Mouse (Mus musculus) kidney, embryonic 14.5 days (tissue): Measurements from ENCODE around the gene Ttc4. TPM values are rescaled to one million over a fixed set of nuclear protein-coding genes. Genes with fewer than 3 reads are reported as not detected.

Source experiments
- ATAC-seq: fragments of 200-750 bp; cut with Nextera tagmentation; 2 replicates; pipeline ENCODE4 v1.8.0; 2017; ENCODE audit warnings: moderate number of reproducible peaks, mild to moderate bottlenecking, moderate TSS enrichment, moderate library complexity; ENCODE audit not compliant: low FRiP score, low TSS enrichment
- H3K27ac ChIP-seq: fragments of 300-500 bp; sonication (generic); 2 replicates; pipeline ENCODE4 v1.5.1; 2014; ENCODE audit warnings: low read depth, mild to moderate bottlenecking, low read length, moderate library complexity, mixed read lengths
- H3K27me3 ChIP-seq: fragments of 300-500 bp; sonication (generic); 2 replicates; pipeline ENCODE4 v1.6.1; 2014; ENCODE audit warnings: mild to moderate bottlenecking, low read length; ENCODE audit not compliant: control insufficient read depth, insufficient read depth
- H3K36me3 ChIP-seq: fragments of 300-500 bp; sonication (generic); 2 replicates; pipeline ENCODE4 v1.6.1; 2014; ENCODE audit warnings: low read length, mixed read lengths; ENCODE audit not compliant: control insufficient read depth, insufficient read depth
- H3K4me1 ChIP-seq: fragments of 300-500 bp; sonication (generic); 2 replicates; pipeline ENCODE4 v1.6.1; 2014; ENCODE audit warnings: low read length, mixed read lengths; ENCODE audit not compliant: control insufficient read depth, insufficient read depth
- H3K4me2 ChIP-seq: fragments of 300-500 bp; sonication (generic); replicated peaks from 2 replicates; pipeline ENCODE4 v1.6.1; 2014; ENCODE audit warnings: low read depth, mild to moderate bottlenecking, low read length
- H3K4me3 ChIP-seq: fragments of 300-500 bp; sonication (generic); 2 replicates; pipeline ENCODE4 v1.5.1; 2014; ENCODE audit warnings: mild to moderate bottlenecking, low read length
- H3K9ac ChIP-seq: fragments of 300-500 bp; sonication (generic); 2 replicates; pipeline ENCODE4 v1.6.1; 2014; ENCODE audit warnings: low read depth, mild to moderate bottlenecking, low read length, moderate library complexity
- H3K9me3 ChIP-seq: fragments of 300-500 bp; sonication (generic); 2 replicates; pipeline ENCODE4 v1.6.1; 2016; ENCODE audit warnings: low read length; ENCODE audit not compliant: control insufficient read depth
- WGBS: fragments of 180-500 bp; shearing (Covaris S2); extraction: QIAGEN DNeasy Blood & Tissue Kit; methylation state at CpG from one replicate; pipeline ENCODE4 v1.1.7; 2014; 5-methylcytosine and 5-hydroxymethylcytosine counted together
- polyA plus RNA-seq: library from polyadenylated mRNA; unstranded; fragments of >200 nt; fragmentation: Nextera tagmentation; extraction: Ambion mirVana; gene quantifications from 2 replicates; pipeline ENCODE4 v1.2.1, GENCODE M21; 2014

Gene Ttc4
- polyA plus RNA-seq, 1 experiment from 2014 or later: 90.5 TPM

- Histone ChIP-seq H3K27ac (no peak overlapping the region), H3K4me2 (no peak overlapping the region), H3K9ac (no peak overlapping the region), H3K27me3 (peaks cover 30% of the 10 kb centered on the region), H3K4me3 (no peak overlapping the region), H3K4me1 (0 out of 2 replicates have a peak, but pooled peaks cover 3% of the 10 kb centered on the region), H3K9me3 (no peaks in the 10 kb centered on the region), H3K36me3 (no peaks in the 10 kb centered on the region)
- no peak for ATAC-seq
- WGBS: 87% methylated on average over 10 of the region's 10 CpGs
These were observed 54.5 kb downstream of the Ttc4 start for GRCm38 (mm10) chr4:106624271-106624670.

GRCm38 (mm10) chr4:106622712-106623111, 56.0 kb downstream of the Ttc4 start:
- ATAC-seq: no peak
- Histone ChIP-seq H3K27ac (no peak overlapping the region), H3K36me3 (no peaks in the 10 kb centered on the region), H3K9ac (no peak overlapping the region), H3K27me3 (peaks cover 30% of the 10 kb centered on the region), H3K4me1 (no peaks in the 10 kb centered on the region), H3K4me2 (no peak overlapping the region; the same call in 1 of the 2 replicates), H3K9me3 (no peaks in the 10 kb centered on the region), H3K4me3 (no peak overlapping the region)
- WGBS: 19% methylated on average over 16 of the region's 28 CpGs

- ATAC-seq: 0 out of 2 replicates have a peak, but pooled peaks have one; percentile 47
- H3K4me2 ChIP-seq: no peak within 1 kb of the TSS; the same call in 1 of the 2 replicates
- no peak within 1 kb of the TSS for H3K4me3 ChIP-seq
- peaks cover 30% of the 10 kb centered on the region for H3K27me3 ChIP-seq
- H3K9me3 ChIP-seq: no peaks in the 10 kb centered on the region
- H3K27ac ChIP-seq: no peak within 1 kb of the TSS
- H3K4me1 ChIP-seq: peaks cover 3% of the 10 kb centered on the region; the same call in 1 of the 2 replicates
- no peak within 1 kb of the TSS for H3K9ac ChIP-seq
- 29% methylated on average over 16 of the region's 16 CpGs for WGBS
- H3K36me3 ChIP-seq: no peaks in the 10 kb centered on the region
These were observed 56.7 kb downstream of the Ttc4 start, which contains the start of gene Ttc22 for GRCm38 (mm10) chr4:106622030-106622493. Gene Ttc22 (plus strand): TSS chr4:106622432.

- 72% methylated on average over 3 of the region's 3 CpGs for WGBS
- ATAC-seq: no peak
- H3K9me3 ChIP-seq: no peaks in the 10 kb centered on the region
- H3K36me3 ChIP-seq: no peaks in the 10 kb centered on the region
- H3K4me1 ChIP-seq: peaks cover 6% of the 10 kb centered on the region; the same call in 1 of the 2 replicates
- no peak overlapping the region for H3K27ac ChIP-seq
- no peak overlapping the region for H3K4me2 ChIP-seq
- H3K4me3 ChIP-seq: no peak overlapping the region
- peaks cover 30% of the 10 kb centered on the region for H3K27me3 ChIP-seq
- no peak overlapping the region for H3K9ac ChIP-seq
These were observed 57.3 kb downstream of the Ttc4 start for GRCm38 (mm10) chr4:106621428-106621827.

- Histone ChIP-seq H3K4me2 (no peak overlapping the region), H3K4me3 (no peak overlapping the region), H3K9ac (no peak overlapping the region), H3K27ac (no peak overlapping the region), H3K9me3 (no peaks in the 10 kb centered on the region), H3K36me3 (no peaks in the 10 kb centered on the region), H3K4me1 (peaks cover 6% of the 10 kb centered on the region; the same call in 1 of the 2 replicates), H3K27me3 (peaks cover 27% of the 10 kb centered on the region)
- 88% methylated on average over 4 of the region's 4 CpGs for WGBS
- no peak for ATAC-seq
These were observed 59.8 kb downstream of the Ttc4 start for GRCm38 (mm10) chr4:106618898-106619297.

- peaks cover 8% of the 10 kb centered on the region for H3K27me3 ChIP-seq
- H3K27ac ChIP-seq: no peak within 1 kb of the TSS
- H3K4me1 ChIP-seq: peaks cover 6% of the 10 kb centered on the region; the same call in 1 of the 2 replicates
- ATAC-seq: 0 out of 2 replicates have a peak, but pooled peaks have one; percentile 22
- no peak within 1 kb of the TSS for H3K9ac ChIP-seq
- 1% methylated on average over 18 of the region's 19 CpGs for WGBS
- no peak within 1 kb of the TSS for H3K4me3 ChIP-seq
- no peaks in the 10 kb centered on the region for H3K36me3 ChIP-seq
- no peaks in the 10 kb centered on the region for H3K9me3 ChIP-seq
- H3K4me2 ChIP-seq: peak within 1 kb of the TSS; percentile 31
These were observed 61.7 kb downstream of the Ttc4 start, which contains the start of gene Lexm for GRCm38 (mm10) chr4:106617056-106617455. Gene Lexm (minus strand): TSS chr4:106617241.

GRCm38 (mm10) chr4:106615637-106616036, 63.1 kb downstream of the Ttc4 start:
- ATAC-seq: no peak
- Histone ChIP-seq H3K4me1 (peaks cover 6% of the 10 kb centered on the region; the same call in 1 of the 2 replicates), H3K27ac (no peak overlapping the region), H3K4me2 (no peak overlapping the region), H3K27me3 (no peaks in the 10 kb centered on the region), H3K9me3 (no peaks in the 10 kb centered on the region), H3K36me3 (no peaks in the 10 kb centered on the region), H3K4me3 (no peak overlapping the region), H3K9ac (no peak overlapping the region)
- WGBS: 81% methylated on average over 12 of the region's 12 CpGs

- no peak overlapping the region for H3K27ac ChIP-seq
- H3K27me3 ChIP-seq: no peaks in the 10 kb centered on the region
- no peak overlapping the region for H3K9ac ChIP-seq
- no peak overlapping the region for H3K4me3 ChIP-seq
- no peaks in the 10 kb centered on the region for H3K36me3 ChIP-seq
- WGBS: 83% methylated on average over 9 of the region's 9 CpGs
- no peak overlapping the region for H3K4me2 ChIP-seq
- no peak for ATAC-seq
- no peaks in the 10 kb centered on the region for H3K9me3 ChIP-seq
- peaks cover 6% of the 10 kb centered on the region; the same call in 1 of the 2 replicates for H3K4me1 ChIP-seq
These were observed 63.9 kb downstream of the Ttc4 start for GRCm38 (mm10) chr4:106614881-106615280.

- H3K36me3 ChIP-seq: no peaks in the 10 kb centered on the region
- H3K4me1 ChIP-seq: peaks cover 6% of the 10 kb centered on the region; the same call in 1 of the 2 replicates
- no peak overlapping the region for H3K9ac ChIP-seq
- no peak overlapping the region for H3K27ac ChIP-seq
- 42% methylated on average over 7 of the region's 7 CpGs for WGBS
- no peaks in the 10 kb centered on the region for H3K27me3 ChIP-seq
- H3K4me2 ChIP-seq: no peak overlapping the region
- ATAC-seq: peak; percentile 73
- no peak overlapping the region for H3K4me3 ChIP-seq
- no peaks in the 10 kb centered on the region for H3K9me3 ChIP-seq
These were observed 64.5 kb downstream of the Ttc4 start for GRCm38 (mm10) chr4:106614180-106614797.
